Comparison of ENCODE assay signal across 13 mouse cellular contexts in genomic region chr8:72756771-72757390, GRCm38 (mm10). TPM values are rescaled to one million over a fixed set of nuclear protein-coding genes. Genes with fewer than 3 reads are reported as not detected.
A peak's percentile ranks its signal among the peaks of the same experiment; 100 is the strongest.
DNase-seq lines count a peak whose midpoint lies in the region; ATAC-seq lines count a peak whose summit lies in the region.
"Had no signal": no experiment of that assay in that cellular context is flagged by ENCODE, and none has a peak within 500 bp of the region (broad histone marks: within the 10 kb centered on the region; RNA-seq: fewer than 3 reads in every experiment).

No protein-coding gene starts in this region.

- H3K4me2 ChIP-seq in forebrain, embryonic 11.5 days (ENCODE audit: low read depth, low read length, severe bottlenecking): no peak overlapping the region
- H3K4me2 ChIP-seq in forebrain, embryonic 16.5 days (ENCODE audit: low read length): no peak overlapping the region

- no peak overlapping the region for H3K27ac ChIP-seq in forebrain, embryonic 11.5 days (ENCODE audit: low read depth, low read length)
- no peak overlapping the region for H3K27ac ChIP-seq in forebrain, embryonic 16.5 days (ENCODE audit: low read length)
- H3K27ac ChIP-seq in limb, embryonic 10.5 days: no peak overlapping the region
- H3K27ac ChIP-seq: kidney, postnatal 0 days; liver, embryonic 14.5 days had no signal

- ATAC-seq in forebrain, embryonic 11.5 days (replicated peaks; ENCODE audit: low FRiP score): no peak
- no peak for ATAC-seq in forebrain, embryonic 16.5 days
- ATAC-seq: midbrain, embryonic 16.5 days had no signal

- H3K4me3 ChIP-seq in forebrain, embryonic 11.5 days (ENCODE audit: low read depth, low read length): no peak overlapping the region
- H3K4me3 ChIP-seq in forebrain, embryonic 16.5 days (replicated peaks; ENCODE audit: low read length): no peak overlapping the region
- H3K4me3 ChIP-seq in limb, embryonic 10.5 days: no peak overlapping the region

- H3K27me3 ChIP-seq in forebrain, embryonic 11.5 days (ENCODE audit: control insufficient read depth, insufficient read depth, low read length): no peaks in the 10 kb centered on the region
- H3K27me3 ChIP-seq in forebrain, embryonic 16.5 days (replicated peaks; ENCODE audit: control insufficient read depth, insufficient read depth, low read length): no peaks in the 10 kb centered on the region
- H3K27me3 ChIP-seq in limb, embryonic 10.5 days (ENCODE audit: low read depth, poor library complexity, severe bottlenecking): no peaks in the 10 kb centered on the region
- H3K27me3 ChIP-seq: Patski had no signal

- WGBS in forebrain, embryonic 11.5 days: 95% methylated on average over 32 of the region's 35 CpGs
- 96% methylated on average over 35 of the region's 35 CpGs for WGBS in forebrain, embryonic 16.5 days
- 96% methylated on average over 35 of the region's 35 CpGs for WGBS in limb, embryonic 10.5 days

- peaks cover 15% of the 10 kb centered on the region; the same call in 1 of the 2 replicates for H3K36me3 ChIP-seq in forebrain, embryonic 11.5 days (ENCODE audit: control insufficient read depth, insufficient read depth, low read length)
- H3K36me3 ChIP-seq in forebrain, embryonic 16.5 days (ENCODE audit: control insufficient read depth, insufficient read depth): peaks cover 49% of the 10 kb centered on the region
- H3K36me3 ChIP-seq in limb, embryonic 10.5 days: peaks cover 80% of the 10 kb centered on the region

- H3K9ac ChIP-seq in forebrain, embryonic 11.5 days (ENCODE audit: low read length): no peak overlapping the region
- H3K9ac ChIP-seq in forebrain, embryonic 16.5 days (replicated peaks; ENCODE audit: low read depth, low read length): no peak overlapping the region
- H3K9ac ChIP-seq: liver, embryonic 14.5 days had no signal

- no peaks in the 10 kb centered on the region for H3K9me3 ChIP-seq in forebrain, embryonic 11.5 days (ENCODE audit: control insufficient read depth, low read length)
- H3K9me3 ChIP-seq in forebrain, embryonic 16.5 days (ENCODE audit: control insufficient read depth, low read length): no peaks in the 10 kb centered on the region
- H3K9me3 ChIP-seq in limb, embryonic 10.5 days (replicated peaks): no peaks in the 10 kb centered on the region

- no peaks in the 10 kb centered on the region for H3K4me1 ChIP-seq in forebrain, embryonic 11.5 days (replicated peaks; ENCODE audit: control insufficient read depth, insufficient read depth, low read length)
- no peaks in the 10 kb centered on the region for H3K4me1 ChIP-seq in forebrain, embryonic 16.5 days (replicated peaks; ENCODE audit: control insufficient read depth, insufficient read depth, low read length)
- H3K4me1 ChIP-seq in limb, embryonic 10.5 days: peaks cover 9% of the 10 kb centered on the region; the same call in 1 of the 2 replicates

- DNase-seq in forebrain, embryonic 11.5 days (ENCODE audit: low spot score): peak; percentile 42
- peak; percentile 7 for DNase-seq in kidney, postnatal 10 days
- no peak for DNase-seq in kidney, adult 8-10 months
- DNase-seq in spleen, postnatal 4 days (ENCODE audit: low spot score in 2 of 2): peak; percentile 11 to 60
- DNase-seq in spleen, postnatal 14 days (ENCODE audit: low spot score in 2 of 2): no peak
- peak; percentile 30 for DNase-seq in limb, embryonic 10.5 days (ENCODE audit: low spot score)
- no peak for DNase-seq in gastrocnemius, postnatal 25 days
- DNase-seq: cerebellum, adult 9-10 months had no signal

RNA-seq across cellular contexts. Expression of gene F2rl3, which starts 4.8 kb away (rescaled TPM):
- 1.1 and 1.2 TPM in 2 replicates for polyA plus RNA-seq in forebrain, embryonic 11.5 days (2014; fragmentation: Nextera tagmentation; extraction: Ambion mirVana)
- polyA plus RNA-seq in forebrain, embryonic 16.5 days (2015; fragmentation: Nextera tagmentation; extraction: Ambion mirVana): 0.19 and 0.41 TPM in 2 replicates
- polyA plus RNA-seq in limb, embryonic 10.5 days (2016; fragmentation: Nextera tagmentation; extraction: Ambion mirVana): 2.2 and 2.5 TPM in 2 replicates
- total RNA-seq in gastrocnemius, postnatal 25 days (2021): 1 to 10 TPM in 1 of 2 experiments, under 1 TPM in 1; 0.97 to 1.6 TPM

RNA-seq across cellular contexts. Expression of gene Sin3b, which starts 33.8 kb away (rescaled TPM):
- polyA plus RNA-seq in forebrain, embryonic 11.5 days (2014; fragmentation: Nextera tagmentation; extraction: Ambion mirVana): 145 and 158 TPM in 2 replicates
- 192 and 208 TPM in 2 replicates for polyA plus RNA-seq in forebrain, embryonic 16.5 days (2015; fragmentation: Nextera tagmentation; extraction: Ambion mirVana)
- 145 and 153 TPM in 2 replicates for polyA plus RNA-seq in limb, embryonic 10.5 days (2016; fragmentation: Nextera tagmentation; extraction: Ambion mirVana)
- 10 to 100 TPM; 32.6 to 37.8 TPM for total RNA-seq in gastrocnemius, postnatal 25 days (2021)

Comparison
In these comparisons a context has a peak if more than half of its experiments do, and no peak if none do; other contexts are left out.
1. DNase-seq: peak in forebrain, embryonic 11.5 days (single experiment), kidney, postnatal 10 days (single experiment), spleen, postnatal 4 days (2 of 2) and limb, embryonic 10.5 days (single experiment); none in kidney, adult 8-10 months (0 of 2), spleen, postnatal 14 days (0 of 2) and gastrocnemius, postnatal 25 days (single experiment).